Mouse (Mus musculus): ENCODE measurements around the gene Tm2d3.

DNA sequence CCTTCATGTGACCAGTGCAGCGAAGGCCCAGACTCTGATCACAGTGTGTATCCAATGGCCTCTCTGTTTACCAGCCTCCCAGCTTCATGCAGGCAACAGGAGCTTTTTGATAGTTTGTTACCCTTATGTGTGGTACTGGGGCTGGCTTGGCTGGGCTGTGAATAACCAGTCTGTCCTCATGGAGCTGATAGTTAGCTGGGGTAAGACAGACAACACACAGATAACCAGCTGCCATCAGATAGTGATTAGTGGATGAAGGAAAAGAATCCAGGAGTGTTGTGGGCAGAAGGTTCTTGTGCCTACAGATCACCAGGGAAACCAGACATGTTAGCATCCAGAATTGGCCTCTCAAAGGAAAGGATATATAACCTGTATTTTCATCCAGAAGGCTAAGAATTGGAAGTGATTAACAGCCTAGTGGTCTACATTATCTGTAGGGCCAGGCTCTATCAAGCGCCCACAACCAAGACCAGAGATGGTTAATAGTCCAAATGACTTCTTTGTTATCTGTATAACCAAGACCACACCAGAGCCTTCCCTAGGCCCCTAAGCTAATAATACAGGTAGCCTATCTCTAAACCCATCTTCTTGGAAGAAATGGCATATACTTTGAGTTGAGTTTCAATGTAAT lies 33.4 kb upstream of the Tm2d3 start:
- TF ChIP-seq CTCF (IDR thresholded peaks at IDR 0.05; ENCODE audit: low read depth, low read length) = no peak
- no peak for TF ChIP-seq POLR2A (IDR thresholded peaks at IDR 0.05; ENCODE audit: borderline replicate concordance, low read depth, low read length)

Measured in bone marrow macrophage, adult 2 months (primary cell).